8 mouse cellular contexts compared by ENCODE assay signal in the genomic region with DNA sequence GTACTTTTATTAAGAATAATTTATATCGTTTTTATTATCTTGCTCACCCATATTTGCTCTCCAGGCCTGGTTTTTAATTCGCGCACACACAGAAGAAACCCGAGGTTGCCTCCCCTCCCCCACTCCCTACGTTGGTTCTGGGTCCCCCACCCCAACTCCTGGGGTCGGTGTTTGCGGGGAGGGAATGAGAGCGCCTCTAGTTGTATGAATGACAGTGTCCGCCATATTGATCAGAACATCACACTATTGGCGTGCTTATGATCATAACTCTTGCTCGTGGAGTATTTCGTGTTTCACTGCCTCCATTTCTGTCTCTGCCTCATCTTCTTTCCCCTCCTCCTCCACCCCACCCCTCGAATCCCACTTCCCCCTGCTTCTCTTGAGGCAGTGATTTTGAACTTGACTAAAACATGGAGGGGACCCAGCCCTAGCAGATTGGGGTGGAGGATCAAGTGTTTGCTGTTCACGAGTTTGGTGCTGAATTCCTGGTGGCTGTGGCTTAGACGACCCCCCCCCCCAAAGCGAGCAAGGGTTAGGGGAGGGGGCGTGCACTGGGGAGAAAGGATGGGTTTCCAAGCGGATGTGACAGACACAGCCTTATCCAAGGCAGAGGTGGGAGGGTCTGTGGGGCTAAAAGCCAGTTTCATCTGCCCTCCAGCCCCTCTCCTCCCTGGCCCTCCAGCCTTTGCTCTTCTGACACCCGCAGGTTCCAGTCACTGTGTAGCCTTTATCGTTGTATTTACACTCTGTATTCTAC. TPM values are rescaled to one million over a fixed set of nuclear protein-coding genes. Genes with fewer than 3 reads are reported as not detected.
DNase-seq lines count a peak whose midpoint lies in the region; ATAC-seq and TF ChIP-seq lines count a peak whose summit lies in the region.

No protein-coding gene starts in this region.

- H3K27ac ChIP-seq in heart, embryonic 12.5 days (ENCODE audit: poor library complexity, severe bottlenecking), result no peak overlapping the region
- no peak overlapping the region for H3K27ac ChIP-seq in embryonic facial prominence, embryonic 12.5 days
- H3K27ac ChIP-seq in limb, embryonic 11.5 days (replicated peaks; ENCODE audit: low read depth, low read length), result no peak overlapping the region

- 13% methylated on average over 20 of the region's 20 CpGs for WGBS in heart, embryonic 12.5 days
- WGBS in embryonic facial prominence, embryonic 12.5 days, result 13% methylated on average over 20 of the region's 20 CpGs
- WGBS in limb, embryonic 11.5 days, result 17% methylated on average over 20 of the region's 20 CpGs

- DNase-seq in heart, postnatal 10 days, result no peak
- peak; percentile 34 for DNase-seq in limb, embryonic 11.5 days (ENCODE audit: low spot score)
- DNase-seq in urinary bladder, postnatal 4 days (ENCODE audit: low spot score in 2 of 2), result no peak
- no peak for DNase-seq in kidney, adult 11 months
- no peak for DNase-seq in left cerebral cortex, adult 18-20 months (ENCODE audit: low spot score in 2 of 2)

- intact Hi-C loops in heart, postnatal 10 days (cut with DNase I), result loop anchor here (5.0 kb wide), 2 partner anchors 120 to 220 kb away; no protein-coding TSS in a partner anchor

- no peak overlapping the region; the same call in 1 of the 2 replicates for H3K9ac ChIP-seq in heart, embryonic 12.5 days
- H3K9ac ChIP-seq in embryonic facial prominence, embryonic 12.5 days, result no peak overlapping the region
- H3K9ac ChIP-seq in limb, embryonic 11.5 days (ENCODE audit: low read length), result no peak overlapping the region

- H3K4me2 ChIP-seq in heart, embryonic 12.5 days, result peak overlapping the region; percentile 89
- H3K4me2 ChIP-seq in embryonic facial prominence, embryonic 12.5 days (replicated peaks), result peak overlapping the region; percentile 78
- H3K4me2 ChIP-seq in limb, embryonic 11.5 days (ENCODE audit: low read depth, severe bottlenecking), result no peak overlapping the region

- H3K4me1 ChIP-seq in heart, embryonic 12.5 days (replicated peaks), result peaks cover 26% of the 10 kb centered on the region
- peaks cover 31% of the 10 kb centered on the region for H3K4me1 ChIP-seq in E14TG2a.4 (replicated peaks; ENCODE audit: low read depth, low read length)
- peaks cover 20% of the 10 kb centered on the region; the same call in 1 of the 2 replicates for H3K4me1 ChIP-seq in embryonic facial prominence, embryonic 12.5 days
- peaks cover 9% of the 10 kb centered on the region; the same call in 1 of the 2 replicates for H3K4me1 ChIP-seq in limb, embryonic 11.5 days (ENCODE audit: control insufficient read depth, insufficient read depth, low read length)

- no peak for TF ChIP-seq CTCF in E14TG2a.4 (conservative IDR thresholded peaks at IDR 0.05; ENCODE audit: low read length)

- peak overlapping the region; percentile 67 for H3K4me3 ChIP-seq in heart, embryonic 12.5 days
- H3K4me3 ChIP-seq in E14TG2a.4 (replicated peaks; ENCODE audit: low read length), result peak overlapping the region; percentile 85
- H3K4me3 ChIP-seq in embryonic facial prominence, embryonic 12.5 days, result peak overlapping the region; percentile 65
- H3K4me3 ChIP-seq in limb, embryonic 11.5 days (ENCODE audit: low read depth, low read length), result no peak overlapping the region

- H3K36me3 ChIP-seq in heart, embryonic 12.5 days, result no peaks in the 10 kb centered on the region
- H3K36me3 ChIP-seq in E14TG2a.4 (ENCODE audit: insufficient read depth, low read length), result no peaks in the 10 kb centered on the region
- no peaks in the 10 kb centered on the region for H3K36me3 ChIP-seq in embryonic facial prominence, embryonic 12.5 days
- no peaks in the 10 kb centered on the region for H3K36me3 ChIP-seq in limb, embryonic 11.5 days (ENCODE audit: control insufficient read depth, insufficient read depth, low read length)

- peaks cover 24% of the 10 kb centered on the region for H3K27me3 ChIP-seq in heart, embryonic 12.5 days (replicated peaks)
- H3K27me3 ChIP-seq in E14TG2a.4 (ENCODE audit: insufficient read depth, low read length), result peaks cover 68% of the 10 kb centered on the region
- peaks cover 22% of the 10 kb centered on the region for H3K27me3 ChIP-seq in embryonic facial prominence, embryonic 12.5 days
- peaks cover 29% of the 10 kb centered on the region for H3K27me3 ChIP-seq in limb, embryonic 11.5 days (ENCODE audit: control insufficient read depth, insufficient read depth, low read length)

- H3K9me3 ChIP-seq in heart, embryonic 12.5 days (replicated peaks), result no peaks in the 10 kb centered on the region
- H3K9me3 ChIP-seq in E14TG2a.4 (ENCODE audit: low read length), result no peaks in the 10 kb centered on the region
- no peaks in the 10 kb centered on the region for H3K9me3 ChIP-seq in embryonic facial prominence, embryonic 12.5 days
- no peaks in the 10 kb centered on the region for H3K9me3 ChIP-seq in limb, embryonic 11.5 days (ENCODE audit: control insufficient read depth, low read length)

- ATAC-seq in heart, embryonic 12.5 days (ENCODE audit: insufficient number of reproducible peaks, low FRiP score), result no peak
- ATAC-seq in embryonic facial prominence, embryonic 12.5 days (ENCODE audit: insufficient number of reproducible peaks, insufficient read depth, low FRiP score, low TSS enrichment), result no peak
- ATAC-seq in limb, embryonic 11.5 days (ENCODE audit: insufficient number of reproducible peaks, low FRiP score, low TSS enrichment, low read depth), result no peak

RNA-seq across cellular contexts. Expression of gene Gnao1, which starts 2.1 kb away (rescaled TPM):
- polyA plus RNA-seq in heart, embryonic 12.5 days (2016; fragmentation: Nextera tagmentation; extraction: Ambion mirVana), result 18.7 and 19.3 TPM in 2 replicates
- total RNA-seq in heart, postnatal 10 days (2021), result 10 to 100 TPM; 18.5 to 28.1 TPM
- 12.9 and 16.7 TPM in 2 replicates for polyA plus RNA-seq in embryonic facial prominence, embryonic 12.5 days (2016; fragmentation: Nextera tagmentation; extraction: Ambion mirVana)
- polyA plus RNA-seq in limb, embryonic 11.5 days (2014; fragmentation: Nextera tagmentation; extraction: Ambion mirVana), result 1.1 and 2.2 TPM in 2 replicates
- 100 to 1,000 TPM; 659 to 709 TPM for total RNA-seq in left cerebral cortex, adult 18-20 months (2021)
